Mouse (Mus musculus): Measurements from ENCODE around the gene Rnf186. TPM values are rescaled to one million over a fixed set of nuclear protein-coding genes. Genes with fewer than 3 reads are reported as not detected.
"Not testable (repeated sequence)": the region's sequence is repeated elsewhere in the genome, so short reads cannot be mapped to it uniquely, and the experiment has no call there.

Gene Rnf186
- polyA plus RNA-seq, 1 experiment from 2014 or later, result 0.43 TPM

GRCm38 (mm10) chr4:138972139-138972826 is 5.4 kb downstream of the Rnf186 start:
- peak overlapping the region; percentile 64 for H3K4me3 ChIP-seq (replicated peaks)
- 14% methylated on average over 20 of the region's 20 CpGs for WGBS
- H3K27me3 ChIP-seq, result no peaks in the 10 kb centered on the region
- H3K27ac ChIP-seq (replicated peaks), result peak overlapping the region; percentile 87
- no peaks in the 10 kb centered on the region for H3K36me3 ChIP-seq
- H3K4me1 ChIP-seq, result peaks cover 20% of the 10 kb centered on the region
- H3K4me2 ChIP-seq (replicated peaks), result peak overlapping the region; percentile 95
- H3K9ac ChIP-seq, result peak overlapping the region; percentile 71
- peak; percentile 55; the same call in 1 of the 2 replicates for ATAC-seq (ENCODE audit: insufficient number of reproducible peaks, low FRiP score, low TSS enrichment, low read depth)
- H3K9me3 ChIP-seq (replicated peaks), result no peaks in the 10 kb centered on the region

- H3K4me1 ChIP-seq, result peaks cover 20% of the 10 kb centered on the region
- ATAC-seq (ENCODE audit: insufficient number of reproducible peaks, low FRiP score, low TSS enrichment, low read depth), result peak; percentile 79
- no peaks in the 10 kb centered on the region for H3K36me3 ChIP-seq
- H3K9ac ChIP-seq, result peak within 1 kb of the TSS; percentile 71
- peak within 1 kb of the TSS; percentile 95 for H3K4me2 ChIP-seq (replicated peaks)
- H3K27ac ChIP-seq (replicated peaks), result peak within 1 kb of the TSS; percentile 87
- no peaks in the 10 kb centered on the region for H3K9me3 ChIP-seq (replicated peaks)
- WGBS, result 1% methylated on average over 60 of the region's 60 CpGs
- H3K27me3 ChIP-seq, result no peaks in the 10 kb centered on the region
- H3K4me3 ChIP-seq (replicated peaks), result peak within 1 kb of the TSS; percentile 64
These were observed 6.2 kb downstream of the Rnf186 start, which contains the start of gene Tmco4 for GRCm38 (mm10) chr4:138972827-138973718. TSS of gene Tmco4 (plus strand) at chr4:138972888.

DNA sequence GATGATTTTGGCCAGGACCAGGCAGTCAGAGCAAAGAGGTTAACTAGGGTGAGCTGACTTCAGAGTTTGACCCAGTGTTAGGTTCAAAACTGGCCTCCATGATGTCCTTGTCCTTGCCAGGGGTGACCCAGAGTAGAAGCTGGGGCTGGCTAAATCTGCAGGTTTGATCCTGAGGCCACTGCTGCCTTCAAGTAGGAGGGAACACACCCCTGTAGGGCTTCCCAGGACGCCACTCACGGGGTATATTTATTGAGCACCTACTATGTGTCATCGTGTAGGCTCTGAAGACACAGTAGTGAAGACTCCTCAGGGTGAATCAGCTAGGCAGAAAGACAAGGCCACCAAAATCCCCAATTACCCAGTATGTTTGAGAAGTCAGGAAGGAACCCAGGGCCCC is 6.8 kb downstream of the Rnf186 start:
- Histone ChIP-seq H3K27me3 (no peaks in the 10 kb centered on the region), H3K27ac (replicated peaks) (no peak overlapping the region), H3K4me3 (replicated peaks) (peak overlapping the region; percentile 64), H3K9ac (peak overlapping the region; percentile 71; the same call in 1 of the 2 replicates), H3K4me1 (peaks cover 20% of the 10 kb centered on the region), H3K4me2 (replicated peaks) (peak overlapping the region; percentile 95), H3K36me3 (no peaks in the 10 kb centered on the region), H3K9me3 (replicated peaks) (no peaks in the 10 kb centered on the region)
- 58% methylated on average over 3 of the region's 3 CpGs for WGBS
- no peak for ATAC-seq (ENCODE audit: insufficient number of reproducible peaks, low FRiP score, low TSS enrichment, low read depth)

DNA sequence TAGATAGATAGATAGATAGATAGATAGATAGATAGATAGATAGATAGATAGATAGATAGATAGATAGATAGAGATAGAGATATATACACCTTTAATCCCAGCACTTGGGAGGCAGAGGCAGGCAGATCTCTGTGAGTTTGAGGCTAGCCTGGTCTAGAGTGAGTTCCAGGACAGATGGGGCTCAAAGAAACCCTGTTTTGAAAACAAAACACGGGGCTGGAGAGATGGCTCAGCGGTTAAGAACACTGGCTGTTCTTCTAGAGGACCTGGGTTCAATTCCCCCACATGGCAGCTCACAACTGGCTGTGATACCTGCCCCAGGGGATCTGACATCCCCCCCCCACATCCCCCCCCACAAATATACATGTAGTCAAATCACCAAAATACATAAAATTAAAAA is 7.6 kb downstream of the Rnf186 start:
- peaks cover 20% of the 10 kb centered on the region for H3K4me1 ChIP-seq
- H3K27me3 ChIP-seq; H3K9me3 ChIP-seq (replicated peaks); H3K36me3 ChIP-seq; H3K9ac ChIP-seq; ATAC-seq (ENCODE audit: insufficient number of reproducible peaks, low FRiP score, low TSS enrichment, low read depth); H3K4me3 ChIP-seq (replicated peaks); H3K4me2 ChIP-seq (replicated peaks); H3K27ac ChIP-seq (replicated peaks): not testable (repeated sequence)
- WGBS, result 74% methylated on average over 2 of the region's 2 CpGs

DNA sequence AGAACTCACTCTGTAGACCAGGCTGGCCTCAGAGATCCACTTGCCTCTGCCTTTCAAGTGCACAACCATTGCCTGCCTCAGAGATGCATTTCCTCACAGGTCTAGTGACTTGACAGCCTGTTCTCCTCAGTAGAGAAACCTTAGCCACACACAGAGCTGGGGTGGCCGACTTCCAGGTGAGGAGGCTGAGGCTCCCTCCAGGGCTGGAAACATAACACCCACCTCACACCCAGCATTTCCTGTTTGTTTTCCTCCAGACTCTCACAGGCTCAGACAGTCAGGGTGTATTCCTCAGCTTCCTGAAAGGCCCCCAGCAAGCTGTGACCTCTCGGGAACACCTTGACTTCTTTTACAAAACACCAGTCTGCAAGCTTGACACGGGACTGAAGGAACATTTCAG is 8.3 kb downstream of the Rnf186 start:
- Histone ChIP-seq H3K4me3 (replicated peaks) (no peak overlapping the region), H3K36me3 (no peaks in the 10 kb centered on the region), H3K4me2 (replicated peaks) (no peak overlapping the region), H3K27ac (replicated peaks) (no peak overlapping the region), H3K27me3 (no peaks in the 10 kb centered on the region), H3K4me1 (peaks cover 20% of the 10 kb centered on the region), H3K9me3 (replicated peaks) (no peaks in the 10 kb centered on the region), H3K9ac (no peak overlapping the region)
- WGBS, result 36% methylated on average over 3 of the region's 3 CpGs
- no peak for ATAC-seq (ENCODE audit: insufficient number of reproducible peaks, low FRiP score, low TSS enrichment, low read depth)

DNA sequence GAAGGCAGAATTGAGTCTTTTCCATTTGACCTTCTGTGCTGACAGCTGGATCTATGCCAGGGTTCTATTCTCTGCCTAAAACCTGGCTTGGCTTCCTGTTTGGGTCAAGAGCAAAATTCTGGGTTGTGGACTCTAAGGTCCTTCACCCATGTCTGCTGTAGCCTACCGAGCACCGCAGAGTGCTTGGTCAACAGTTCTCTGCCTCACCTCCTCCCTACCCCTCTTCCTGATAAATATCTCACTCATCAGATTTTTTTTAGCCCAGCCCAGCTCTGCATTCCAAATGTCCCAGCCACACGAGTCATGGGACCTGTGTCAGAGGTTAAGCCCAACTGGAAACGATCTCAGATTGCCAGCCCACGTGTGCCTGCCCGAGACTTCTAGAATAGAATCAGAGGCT is 9.1 kb downstream of the Rnf186 start:
- Histone ChIP-seq H3K4me1 (peaks cover 20% of the 10 kb centered on the region), H3K9me3 (replicated peaks) (no peaks in the 10 kb centered on the region), H3K4me3 (replicated peaks) (no peak overlapping the region), H3K4me2 (replicated peaks) (no peak overlapping the region), H3K27ac (replicated peaks) (no peak overlapping the region), H3K36me3 (no peaks in the 10 kb centered on the region), H3K9ac (no peak overlapping the region), H3K27me3 (no peaks in the 10 kb centered on the region)
- no peak for ATAC-seq (ENCODE audit: insufficient number of reproducible peaks, low FRiP score, low TSS enrichment, low read depth)
- WGBS, result 62% methylated on average over 6 of the region's 6 CpGs

DNA sequence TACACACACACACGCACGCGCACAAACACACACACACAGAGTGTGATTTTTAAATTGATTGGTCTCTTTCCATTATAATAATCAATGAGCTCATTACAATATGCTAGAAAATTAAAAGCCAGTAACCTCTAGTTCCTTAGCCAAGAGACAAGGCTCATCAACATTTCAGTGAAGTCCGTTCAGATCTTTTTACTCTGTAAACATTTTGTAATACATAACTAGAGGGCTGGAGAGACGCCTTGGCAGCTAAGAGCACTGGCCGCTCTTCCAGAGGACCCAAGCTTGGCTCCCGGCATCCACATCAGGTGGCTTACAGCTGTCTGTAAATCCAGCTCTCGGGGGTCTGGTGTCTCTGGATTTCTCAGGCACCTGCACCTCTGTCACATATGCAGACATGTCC is 13.1 kb downstream of the Rnf186 start:
- H3K9ac ChIP-seq, result no peak overlapping the region
- no peak overlapping the region for H3K27ac ChIP-seq (replicated peaks)
- H3K27me3 ChIP-seq, result no peaks in the 10 kb centered on the region
- no peak overlapping the region for H3K4me3 ChIP-seq (replicated peaks)
- no peaks in the 10 kb centered on the region for H3K9me3 ChIP-seq (replicated peaks)
- H3K4me2 ChIP-seq (replicated peaks), result no peak overlapping the region
- ATAC-seq (ENCODE audit: insufficient number of reproducible peaks, low FRiP score, low TSS enrichment, low read depth), result no peak
- no peaks in the 10 kb centered on the region for H3K4me1 ChIP-seq
- WGBS, result 83% methylated on average over 8 of the region's 8 CpGs
- H3K36me3 ChIP-seq, result no peaks in the 10 kb centered on the region

- no peak overlapping the region for H3K27ac ChIP-seq (replicated peaks)
- H3K4me2 ChIP-seq (replicated peaks), result peak overlapping the region; percentile 13; the same call in 1 of the 2 replicates
- no peaks in the 10 kb centered on the region for H3K9me3 ChIP-seq (replicated peaks)
- H3K4me3 ChIP-seq (replicated peaks), result no peak overlapping the region
- no peaks in the 10 kb centered on the region for H3K4me1 ChIP-seq
- WGBS, result 22% methylated on average over 12 of the region's 12 CpGs
- ATAC-seq (ENCODE audit: insufficient number of reproducible peaks, low FRiP score, low TSS enrichment, low read depth), result no peak
- H3K27me3 ChIP-seq, result no peaks in the 10 kb centered on the region
- no peak overlapping the region for H3K9ac ChIP-seq
- H3K36me3 ChIP-seq, result no peaks in the 10 kb centered on the region
These were observed 14.0 kb downstream of the Rnf186 start for GRCm38 (mm10) chr4:138980771-138981420.

- Histone ChIP-seq H3K9me3 (replicated peaks) (no peaks in the 10 kb centered on the region), H3K4me1 (no peaks in the 10 kb centered on the region), H3K9ac (no peak overlapping the region), H3K4me2 (replicated peaks) (no peak overlapping the region), H3K4me3 (replicated peaks) (no peak overlapping the region), H3K27ac (replicated peaks) (no peak overlapping the region; the same call in 1 of the 2 replicates), H3K36me3 (no peaks in the 10 kb centered on the region), H3K27me3 (no peaks in the 10 kb centered on the region)
- ATAC-seq (ENCODE audit: insufficient number of reproducible peaks, low FRiP score, low TSS enrichment, low read depth), result no peak
- whole genome bisulfite sequencing, result 65% methylated on average over 3 of the region's 3 CpGs
These were observed 16.5 kb downstream of the Rnf186 start for GRCm38 (mm10) chr4:138983422-138983821.

DNA sequence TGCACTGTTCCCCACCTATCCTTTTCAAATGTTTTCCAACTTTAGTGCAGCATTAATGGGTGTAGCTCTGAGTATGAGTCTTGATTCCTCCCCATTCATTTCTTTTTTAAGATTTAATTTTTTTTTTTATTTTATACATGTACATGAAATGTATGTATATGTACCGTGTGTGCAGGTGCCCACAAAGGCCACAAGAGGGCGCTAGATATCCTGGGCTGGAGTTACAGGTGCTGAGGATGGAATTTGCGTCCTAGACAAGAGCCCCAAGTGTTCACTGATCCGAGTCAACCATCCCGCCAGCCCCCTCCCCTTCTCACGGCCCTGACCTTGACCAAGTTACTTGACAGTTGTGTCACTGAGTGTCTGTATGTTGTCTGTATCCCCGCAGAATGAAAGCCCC is 17.8 kb downstream of the Rnf186 start:
- Histone ChIP-seq H3K9ac (no peak overlapping the region), H3K27me3 (no peaks in the 10 kb centered on the region), H3K36me3 (no peaks in the 10 kb centered on the region), H3K4me1 (no peaks in the 10 kb centered on the region), H3K4me2 (replicated peaks) (no peak overlapping the region), H3K9me3 (replicated peaks) (no peaks in the 10 kb centered on the region), H3K27ac (replicated peaks) (no peak overlapping the region), H3K4me3 (replicated peaks) (no peak overlapping the region)
- ATAC-seq (ENCODE audit: insufficient number of reproducible peaks, low FRiP score, low TSS enrichment, low read depth), result no peak
- 68% methylated on average over 7 of the region's 7 CpGs for WGBS

DNA sequence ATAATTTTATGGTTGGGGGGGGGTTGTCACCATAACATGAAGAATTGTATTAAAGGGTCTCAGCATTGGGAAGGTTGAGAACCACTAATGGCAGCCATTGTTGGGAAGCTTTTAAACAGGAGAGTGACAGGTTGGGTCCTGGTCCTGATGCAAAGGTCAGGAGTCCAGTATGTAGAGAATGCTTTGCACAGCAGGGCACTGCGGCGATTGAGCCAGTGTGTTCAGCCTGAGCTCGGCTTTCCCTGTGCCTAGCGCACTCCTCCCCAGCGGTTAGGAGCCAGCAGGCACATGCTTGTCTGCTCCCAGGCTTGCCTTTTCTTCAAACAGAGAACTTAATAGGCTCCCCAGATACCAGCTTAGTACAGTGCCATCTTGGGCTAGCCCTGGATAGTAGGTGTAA is 19.4 kb downstream of the Rnf186 start:
- Histone ChIP-seq H3K9me3 (replicated peaks) (no peaks in the 10 kb centered on the region), H3K27ac (replicated peaks) (no peak overlapping the region), H3K4me2 (replicated peaks) (no peak overlapping the region), H3K27me3 (no peaks in the 10 kb centered on the region), H3K4me3 (replicated peaks) (no peak overlapping the region), H3K4me1 (no peaks in the 10 kb centered on the region), H3K9ac (no peak overlapping the region), H3K36me3 (no peaks in the 10 kb centered on the region)
- 60% methylated on average over 5 of the region's 5 CpGs for WGBS
- ATAC-seq (ENCODE audit: insufficient number of reproducible peaks, low FRiP score, low TSS enrichment, low read depth), result no peak

Data from embryonic facial prominence, embryonic 15.5 days (tissue).